Mouse (Mus musculus): Measurements from ENCODE around the gene Cd101. TPM values are rescaled to one million over a fixed set of nuclear protein-coding genes. Genes with fewer than 3 reads are reported as not detected.

The Cd101 gene
- total RNA-seq, 2 experiments from 2014 or later: 0.36 TPM; not detected in 1

- ATAC-seq (replicated peaks; ENCODE audit: poor library complexity, severe bottlenecking): no peak
Observed at GRCm38 (mm10) chr3:101007112-101007782, 22.1 kb downstream of the Cd101 start.

GRCm38 (mm10) chr3:101005392-101005791 is 24.0 kb downstream of the Cd101 start:
- ATAC-seq (replicated peaks; ENCODE audit: poor library complexity, severe bottlenecking): no peak

DNA sequence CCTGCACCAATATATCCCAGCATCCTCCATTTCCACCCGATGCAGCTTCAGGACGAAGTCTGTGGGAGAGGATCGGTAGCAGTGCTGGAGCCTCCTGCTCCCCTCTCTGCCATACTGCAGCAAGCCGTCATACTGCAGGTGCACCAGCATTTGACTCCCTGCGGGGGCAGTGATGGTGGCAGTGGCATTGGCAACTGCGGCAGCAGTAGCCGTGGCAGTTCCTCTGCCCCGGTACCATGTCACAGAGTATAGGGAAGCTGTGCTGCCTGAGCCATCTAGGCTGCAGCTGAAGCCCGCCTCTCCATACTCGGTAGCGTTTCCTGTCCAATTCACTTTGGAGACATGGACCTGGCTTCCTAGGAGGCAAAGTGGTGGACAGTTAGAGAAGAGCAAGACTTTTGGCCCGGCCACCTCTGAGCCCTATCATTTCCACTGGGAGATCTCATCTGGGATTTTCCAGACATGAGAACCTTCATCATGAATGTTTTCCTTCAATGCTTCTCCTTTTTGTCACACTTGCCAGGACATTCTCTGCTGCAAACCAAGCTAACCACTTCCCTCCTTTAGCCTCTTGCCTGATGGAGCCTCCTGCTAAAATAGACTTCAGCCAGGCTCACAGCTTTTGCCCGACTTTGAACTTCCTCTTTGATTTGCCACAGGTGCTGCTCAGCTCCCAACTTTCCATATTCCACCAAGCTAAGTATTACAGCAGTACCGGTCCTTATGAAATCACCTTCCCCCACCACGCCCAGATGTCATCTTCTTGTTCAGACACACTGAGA is 25.6 kb downstream of the Cd101 start:
- ATAC-seq (replicated peaks; ENCODE audit: poor library complexity, severe bottlenecking): peak; percentile 83

- no peak for ATAC-seq (replicated peaks; ENCODE audit: poor library complexity, severe bottlenecking)
Observed at GRCm38 (mm10) chr3:100999732-101000131, 29.6 kb downstream of the Cd101 start.

GRCm38 (mm10) chr3:100998904-100999340 is 30.4 kb downstream of the Cd101 start:
- peak; percentile 28 for ATAC-seq (replicated peaks; ENCODE audit: poor library complexity, severe bottlenecking)

DNA sequence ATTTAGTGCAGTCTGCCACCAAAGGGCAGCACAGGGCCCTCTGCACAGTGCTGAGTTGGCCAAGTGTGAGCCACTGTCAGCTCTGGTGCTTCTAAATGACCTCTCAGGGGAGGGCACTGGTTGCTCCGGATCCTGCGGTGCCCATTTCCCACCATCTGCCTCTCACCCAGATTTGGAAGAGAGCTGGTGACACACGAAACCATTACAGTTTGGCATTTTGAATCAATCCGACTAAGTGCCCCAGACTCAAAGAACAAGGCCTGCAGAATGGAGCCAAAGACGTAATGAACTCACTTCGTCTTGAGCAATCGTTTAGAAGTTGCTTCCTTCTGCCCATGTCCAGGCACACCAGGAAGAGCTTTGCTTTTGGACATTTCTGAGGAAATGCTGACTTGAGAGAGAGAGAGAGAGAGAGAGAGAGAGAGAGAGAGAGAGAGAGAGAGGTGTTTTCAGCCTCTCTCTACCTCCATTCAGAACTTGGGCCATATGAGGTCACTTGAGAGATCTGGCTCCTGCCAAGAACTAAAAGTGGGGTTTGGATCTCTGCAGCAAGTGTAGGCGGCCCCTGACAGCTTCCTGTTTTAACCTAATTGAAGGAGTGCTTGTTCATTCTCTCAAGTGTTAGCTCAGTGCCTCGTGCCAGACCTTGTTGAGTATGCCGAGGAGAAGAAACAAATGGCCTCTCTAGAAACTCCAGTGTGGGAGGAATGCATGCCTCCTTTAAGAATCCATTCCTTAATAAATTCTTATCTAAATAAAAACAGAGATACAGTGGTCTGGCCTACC is 31.4 kb downstream of the Cd101 start:
- ATAC-seq (replicated peaks; ENCODE audit: poor library complexity, severe bottlenecking): peak; percentile 28

GRCm38 (mm10) chr3:100994252-100994651 is 35.1 kb downstream of the Cd101 start:
- ATAC-seq (replicated peaks; ENCODE audit: poor library complexity, severe bottlenecking): peak; percentile 73

- peak; percentile 85 for ATAC-seq (replicated peaks; ENCODE audit: poor library complexity, severe bottlenecking)
Observed at GRCm38 (mm10) chr3:100993718-100994117, 35.6 kb downstream of the Cd101 start.

DNA sequence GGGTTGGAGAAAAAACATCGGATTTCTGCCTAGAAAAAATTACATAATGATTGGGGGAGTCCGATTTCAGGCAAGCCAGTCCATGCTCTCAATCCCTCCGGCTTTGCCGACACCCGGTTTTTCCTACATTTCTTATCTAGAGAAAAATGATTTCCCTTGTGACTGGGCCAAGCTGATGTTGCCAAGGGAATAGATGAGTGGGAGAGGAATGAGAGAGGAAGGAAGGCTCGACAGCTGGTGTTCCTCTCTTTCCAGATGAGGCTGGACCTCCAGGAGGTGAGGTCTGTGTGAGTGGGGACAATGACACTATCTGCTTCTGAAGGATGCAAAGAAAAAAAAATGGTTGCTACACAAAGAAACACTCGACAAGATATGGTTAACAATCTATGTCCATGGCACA is 36.2 kb downstream of the Cd101 start:
- ATAC-seq (replicated peaks; ENCODE audit: poor library complexity, severe bottlenecking): no peak

DNA sequence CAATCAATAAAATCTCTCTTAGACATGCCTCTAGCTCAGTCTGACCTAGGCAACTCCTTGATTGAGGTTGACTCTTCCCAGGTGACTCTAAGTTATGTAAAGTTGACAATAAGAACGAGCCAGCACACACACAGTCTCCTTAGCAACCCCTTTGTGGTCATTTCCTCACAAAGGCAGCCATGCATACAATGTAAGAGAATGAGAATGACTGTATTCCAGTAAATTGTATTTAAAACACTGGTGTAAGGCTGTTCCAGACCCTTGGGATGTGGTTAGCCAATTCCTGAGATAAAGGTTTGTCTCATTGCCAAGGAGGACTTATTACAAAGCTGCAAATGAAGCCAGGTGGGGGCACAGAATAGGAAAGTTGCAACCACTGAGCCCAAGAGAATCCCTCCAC is 39.1 kb downstream of the Cd101 start:
- ATAC-seq (replicated peaks; ENCODE audit: poor library complexity, severe bottlenecking): no peak

- no peak for ATAC-seq (replicated peaks; ENCODE audit: poor library complexity, severe bottlenecking)
Observed at GRCm38 (mm10) chr3:100989417-100989816, 39.9 kb downstream of the Cd101 start.

- ATAC-seq (replicated peaks; ENCODE audit: poor library complexity, severe bottlenecking): peak; percentile 68
Observed at GRCm38 (mm10) chr3:100979290-100979689, 50.1 kb downstream of the Cd101 start.

GRCm38 (mm10) chr3:100973906-100974305 is 55.5 kb downstream of the Cd101 start:
- ATAC-seq (replicated peaks; ENCODE audit: poor library complexity, severe bottlenecking): peak; percentile 20; the same call in 1 of the 2 replicates

DNA sequence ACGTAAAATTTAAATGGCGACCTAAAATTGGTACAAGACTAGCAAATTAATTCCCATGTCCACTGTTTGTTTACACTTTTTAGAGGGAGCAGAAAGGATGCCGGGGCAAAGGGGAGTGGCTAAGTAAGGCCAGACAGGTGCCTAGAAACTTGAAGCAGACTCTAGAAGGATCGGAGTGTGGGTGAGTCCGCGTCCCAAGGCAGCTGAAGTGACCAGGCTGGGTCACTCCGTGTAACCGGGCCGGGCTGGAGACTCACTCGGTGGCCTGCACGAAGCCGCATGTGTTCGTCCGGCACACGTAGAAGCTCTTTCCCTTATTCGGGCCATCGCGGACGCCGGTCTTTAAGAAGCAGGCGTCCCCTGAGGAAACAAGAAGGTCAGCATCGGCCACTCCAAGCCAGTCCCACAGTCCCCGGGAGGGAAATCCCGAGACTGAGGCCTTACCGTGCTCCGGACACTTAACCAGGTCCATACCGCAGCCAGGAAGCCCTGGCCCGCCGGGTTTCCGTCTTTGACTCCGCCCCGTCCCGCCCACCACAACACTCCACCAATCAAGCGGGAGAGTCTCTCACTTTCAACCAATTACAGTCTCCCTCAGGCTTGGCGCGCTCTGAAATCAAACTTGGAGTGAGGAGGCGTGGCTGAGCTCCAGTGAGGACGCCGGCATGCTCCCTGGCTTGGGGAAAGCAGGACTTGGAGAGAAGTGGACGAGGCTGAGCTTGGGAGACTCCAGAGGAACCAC is 60.0 kb downstream of the Cd101 start, which contains the start of gene Ttf2:
Gene Ttf2 (minus strand): TSS at position 488 of the 742 bp plus-strand sequence.
- ATAC-seq (replicated peaks; ENCODE audit: poor library complexity, severe bottlenecking): peak; percentile 98

DNA sequence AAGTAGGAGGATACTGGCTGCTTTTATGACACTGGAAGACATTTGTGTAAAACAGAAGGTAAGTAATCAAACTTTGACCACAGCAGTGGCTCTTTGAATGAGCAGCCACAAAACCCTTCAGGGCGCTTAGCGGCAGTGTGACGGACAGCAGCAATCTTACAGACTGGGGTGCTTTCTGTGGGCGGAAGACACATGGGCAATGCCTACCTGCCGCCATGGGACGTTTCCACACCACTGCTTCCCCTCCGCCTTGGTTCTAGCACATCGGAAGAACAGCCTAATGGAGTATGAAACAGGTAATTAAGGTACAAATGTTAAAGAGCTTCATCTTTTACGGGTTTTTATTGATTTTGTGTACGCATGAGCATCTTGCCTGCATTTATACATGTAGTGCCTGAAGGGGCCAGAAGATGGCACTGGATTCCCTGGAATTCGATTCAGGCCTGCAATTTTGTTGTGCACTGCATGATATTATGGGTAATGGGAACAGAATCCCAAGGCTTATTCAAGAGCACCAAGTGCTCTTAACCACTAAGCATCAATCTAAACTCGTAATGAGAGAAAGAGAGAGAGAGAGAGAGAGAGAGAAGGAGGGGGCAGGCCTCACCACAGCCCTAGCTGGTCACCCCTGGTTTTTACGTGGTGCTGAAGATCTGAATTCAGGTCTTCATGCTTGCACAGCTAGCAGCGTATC is 65.4 kb downstream of the Cd101 start:
- ATAC-seq (replicated peaks; ENCODE audit: poor library complexity, severe bottlenecking): no peak; the same call in 1 of the 2 replicates

- ATAC-seq (replicated peaks; ENCODE audit: poor library complexity, severe bottlenecking): no peak
Observed at GRCm38 (mm10) chr3:100961501-100961900, 67.9 kb downstream of the Cd101 start.

- ATAC-seq (replicated peaks; ENCODE audit: poor library complexity, severe bottlenecking): no peak
Observed at GRCm38 (mm10) chr3:100961007-100961406, 68.3 kb downstream of the Cd101 start.

GRCm38 (mm10) chr3:100954616-100955015 is 74.7 kb downstream of the Cd101 start:
- no peak for ATAC-seq (replicated peaks; ENCODE audit: poor library complexity, severe bottlenecking)

DNA sequence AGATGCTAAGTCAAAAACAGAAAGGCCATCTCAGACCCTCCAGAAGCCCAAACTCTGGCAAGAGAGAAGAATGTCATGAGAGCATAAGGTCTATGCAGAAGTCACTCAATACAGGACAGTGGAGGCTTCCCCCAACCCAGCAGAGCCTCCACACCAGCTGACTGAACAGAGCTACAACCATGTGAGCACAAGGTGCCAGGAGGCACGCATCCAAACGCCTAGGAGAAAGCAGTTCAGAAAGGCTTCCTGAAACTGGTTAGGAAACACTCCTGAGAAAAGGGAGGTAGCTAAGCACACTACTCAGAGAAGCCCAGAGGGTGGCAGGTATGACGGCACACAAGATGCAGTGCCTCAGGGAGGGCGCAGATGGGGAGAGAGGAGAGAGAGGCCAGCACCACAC is 77.8 kb downstream of the Cd101 start:
- no peak for ATAC-seq (replicated peaks; ENCODE audit: poor library complexity, severe bottlenecking)

Data from granulocyte monocyte progenitor cell, adult 5-6 weeks (primary cell).